Mouse (Mus musculus) hindbrain, embryonic 14.5 days (tissue): ENCODE results near the gene Rnf41. TPM values are rescaled to one million over a fixed set of nuclear protein-coding genes. Genes with fewer than 3 reads are reported as not detected.

ENCODE experiments used
- ATAC-seq: fragments of 200-750 bp; cut with Nextera tagmentation; 2 replicates; pipeline ENCODE4 v1.8.0; 2017; ENCODE audit warnings: moderate number of reproducible peaks, mild to moderate bottlenecking, moderate TSS enrichment, moderate library complexity; ENCODE audit not compliant: low FRiP score
- DNase-seq: peaks from one replicate; pipeline ENCODE4 v3.0.0-alpha.2; 2015; ENCODE audit warnings: low spot score
- H3K27ac ChIP-seq: fragments of 300-500 bp; sonication (generic); 2 replicates; pipeline ENCODE4 v1.5.1; 2014; ENCODE audit warnings: mild to moderate bottlenecking, moderate library complexity
- H3K27me3 ChIP-seq: fragments of 300-500 bp; sonication (generic); 2 replicates; pipeline ENCODE4 v1.6.1; 2014; ENCODE audit warnings: mild to moderate bottlenecking, low read length, mixed read lengths; ENCODE audit not compliant: control insufficient read depth, insufficient read depth
- H3K36me3 ChIP-seq: fragments of 300-500 bp; sonication (generic); replicated peaks from 2 replicates; pipeline ENCODE4 v1.6.1; 2014; ENCODE audit not compliant: control insufficient read depth, insufficient read depth
- H3K4me1 ChIP-seq: fragments of 300-500 bp; sonication (generic); replicated peaks from 2 replicates; pipeline ENCODE4 v1.6.1; 2014; ENCODE audit warnings: antibody characterized with exemption, low read length, mixed read lengths; ENCODE audit not compliant: control insufficient read depth, insufficient read depth
- H3K4me2 ChIP-seq: fragments of 300-500 bp; sonication (generic); replicated peaks from 2 replicates; pipeline ENCODE4 v1.6.1; 2014; ENCODE audit warnings: mild to moderate bottlenecking, moderate library complexity
- H3K4me3 ChIP-seq: fragments of 300-500 bp; sonication (generic); replicated peaks from 2 replicates; pipeline ENCODE4 v1.5.1; 2014; ENCODE audit warnings: mild to moderate bottlenecking, low read length
- H3K9ac ChIP-seq: fragments of 300-500 bp; sonication (generic); 2 replicates; pipeline ENCODE4 v1.6.1; 2014
- H3K9me3 ChIP-seq: fragments of 300-500 bp; sonication (generic); 2 replicates; pipeline ENCODE4 v1.6.1; 2016; ENCODE audit warnings: low read length; ENCODE audit not compliant: control insufficient read depth
- WGBS: fragments of 180-500 bp; shearing (Covaris S2); extraction: QIAGEN DNeasy Blood & Tissue Kit; methylation state at CpG from one replicate; pipeline ENCODE4 v1.1.7; 2014; 5-methylcytosine and 5-hydroxymethylcytosine counted together
- microRNA-seq: library from miRNA; unstranded; fragments of <30 nt; microRNA quantifications from one replicate; pipeline ENCODE4, GENCODE M21; 2016
- polyA plus RNA-seq: library from polyadenylated mRNA; unstranded; fragments of >200 nt; fragmentation: Nextera tagmentation; extraction: Ambion mirVana; gene quantifications from 2 replicates; pipeline ENCODE4 v1.2.1, GENCODE M21; 2014

The Rnf41 gene
- polyA plus RNA-seq, 1 experiment from 2014 or later = 70.9 TPM

GRCm38 (mm10) chr10:128486370-128486769 is 74.9 kb downstream of the Rnf41 start:
- Histone ChIP-seq H3K27me3 (no peaks in the 10 kb centered on the region), H3K27ac (no peak overlapping the region), H3K4me3 (no peak overlapping the region), H3K36me3 (peaks cover 100% of the 10 kb centered on the region), H3K9ac (no peak overlapping the region), H3K4me1 (peaks cover 9% of the 10 kb centered on the region), H3K9me3 (no peaks in the 10 kb centered on the region), H3K4me2 (no peak overlapping the region)
- ATAC-seq = no peak
- no peak for DNase-seq
- 93% methylated on average over 7 of the region's 7 CpGs for WGBS

- H3K27ac ChIP-seq = no peak overlapping the region
- H3K36me3 ChIP-seq = peaks cover 93% of the 10 kb centered on the region
- H3K4me2 ChIP-seq = no peak overlapping the region
- H3K4me1 ChIP-seq = peaks cover 22% of the 10 kb centered on the region
- WGBS = 90% methylated on average over 22 of the region's 22 CpGs
- no peak for DNase-seq
- H3K9me3 ChIP-seq = no peaks in the 10 kb centered on the region
- no peaks in the 10 kb centered on the region for H3K27me3 ChIP-seq
- no peak overlapping the region for H3K9ac ChIP-seq
- ATAC-seq = no peak
- H3K4me3 ChIP-seq = no peak overlapping the region
These were observed 76.6 kb downstream of the Rnf41 start for GRCm38 (mm10) chr10:128487861-128488712.

GRCm38 (mm10) chr10:128488776-128489175 is 77.3 kb downstream of the Rnf41 start:
- Histone ChIP-seq H3K4me2 (no peak overlapping the region), H3K27me3 (no peaks in the 10 kb centered on the region), H3K4me3 (no peak overlapping the region), H3K4me1 (peaks cover 22% of the 10 kb centered on the region), H3K27ac (no peak overlapping the region), H3K9ac (no peak overlapping the region), H3K36me3 (peaks cover 86% of the 10 kb centered on the region), H3K9me3 (no peaks in the 10 kb centered on the region)
- 80% methylated on average over 4 of the region's 4 CpGs for WGBS
- ATAC-seq (no peak), DNase-seq (no peak)

GRCm38 (mm10) chr10:128489380-128489779 is 77.9 kb downstream of the Rnf41 start:
- ATAC-seq (no peak), DNase-seq (no peak)
- H3K27me3 ChIP-seq = no peaks in the 10 kb centered on the region
- H3K4me1 ChIP-seq = peaks cover 23% of the 10 kb centered on the region
- no peak overlapping the region for H3K9ac ChIP-seq
- no peak overlapping the region for H3K4me2 ChIP-seq
- 60% methylated on average over 5 of the region's 5 CpGs for WGBS
- H3K27ac ChIP-seq = no peak overlapping the region
- H3K36me3 ChIP-seq = peaks cover 80% of the 10 kb centered on the region
- no peak overlapping the region for H3K4me3 ChIP-seq
- H3K9me3 ChIP-seq = no peaks in the 10 kb centered on the region

DNA sequence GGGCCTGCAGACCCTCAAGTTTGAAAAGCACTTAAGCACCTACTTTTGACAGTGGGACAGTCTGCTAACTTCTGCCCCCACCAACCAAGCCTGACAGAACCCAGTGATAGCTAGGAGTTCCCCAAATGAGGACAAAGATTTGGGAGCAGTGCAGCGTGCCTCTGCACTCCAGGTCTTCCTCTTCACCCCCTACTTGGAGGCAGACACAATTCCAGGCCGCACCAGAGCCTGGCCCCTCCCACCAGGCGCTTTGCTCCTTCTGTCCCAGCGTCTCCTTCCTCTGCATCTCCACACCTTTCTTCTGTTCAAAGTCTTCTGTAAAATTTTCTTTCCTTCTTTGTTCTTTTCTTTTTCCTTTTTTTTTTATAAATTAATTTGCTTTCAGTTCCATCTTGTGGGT is 78.3 kb downstream of the Rnf41 start:
- WGBS = 71% methylated on average over 4 of the region's 4 CpGs
- Histone ChIP-seq H3K27ac (no peak overlapping the region), H3K27me3 (no peaks in the 10 kb centered on the region), H3K36me3 (peaks cover 76% of the 10 kb centered on the region), H3K4me2 (no peak overlapping the region), H3K9ac (no peak overlapping the region), H3K4me3 (no peak overlapping the region), H3K9me3 (no peaks in the 10 kb centered on the region), H3K4me1 (peaks cover 27% of the 10 kb centered on the region)
- no peak for DNase-seq
- no peak for ATAC-seq

DNA sequence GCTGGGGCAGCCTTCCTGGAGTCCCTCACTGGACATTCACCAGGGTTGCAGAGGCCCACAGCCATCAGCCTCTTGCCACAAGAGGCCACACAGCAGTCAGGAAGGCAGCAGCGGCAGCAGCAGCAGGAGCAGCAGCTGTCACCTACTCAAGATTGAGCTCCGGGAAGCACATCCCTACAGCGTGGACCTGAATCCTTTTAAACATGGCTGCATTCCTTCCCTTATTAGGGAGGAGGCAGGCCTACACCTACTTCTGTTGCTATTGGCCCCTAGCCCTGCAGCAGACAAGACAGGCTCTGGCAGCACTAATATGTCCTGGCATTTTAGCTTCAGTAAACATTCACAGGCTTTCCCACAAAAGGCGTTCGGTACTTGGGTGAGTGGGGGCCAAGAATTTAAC is 78.8 kb downstream of the Rnf41 start:
- H3K4me1 ChIP-seq = peaks cover 31% of the 10 kb centered on the region
- H3K9ac ChIP-seq = no peak overlapping the region
- DNase-seq = no peak
- no peaks in the 10 kb centered on the region for H3K27me3 ChIP-seq
- no peak overlapping the region for H3K27ac ChIP-seq
- ATAC-seq = no peak
- peaks cover 72% of the 10 kb centered on the region for H3K36me3 ChIP-seq
- H3K4me3 ChIP-seq = no peak overlapping the region
- H3K9me3 ChIP-seq = no peaks in the 10 kb centered on the region
- H3K4me2 ChIP-seq = no peak overlapping the region; the same call in 1 of the 2 replicates
- 73% methylated on average over 5 of the region's 5 CpGs for WGBS

DNA sequence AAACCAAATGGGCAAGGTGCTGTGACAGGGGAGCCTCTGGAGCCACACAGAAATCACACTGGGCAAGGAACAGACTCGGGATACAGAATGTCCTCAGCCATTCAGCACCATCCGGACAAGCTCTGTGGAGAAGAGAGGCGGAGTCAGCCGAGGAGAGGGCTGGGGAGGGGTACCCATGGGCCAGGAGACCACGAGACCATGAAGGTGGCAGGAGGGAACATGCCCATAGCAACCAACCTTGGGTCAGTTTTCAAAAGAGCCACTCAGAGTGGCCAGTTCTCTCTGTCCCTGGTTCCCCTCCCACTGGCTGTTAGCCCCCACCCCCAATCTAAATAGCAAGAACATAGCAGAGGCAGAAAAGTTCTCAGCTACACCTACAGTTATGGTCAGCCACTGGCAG is 79.5 kb downstream of the Rnf41 start:
- Histone ChIP-seq H3K4me1 (peaks cover 31% of the 10 kb centered on the region), H3K9ac (0 out of 2 replicates have a peak overlapping the region, but pooled peaks have one; percentile 92), H3K36me3 (peaks cover 65% of the 10 kb centered on the region), H3K27ac (no peak overlapping the region; the same call in 1 of the 2 replicates), H3K27me3 (no peaks in the 10 kb centered on the region), H3K9me3 (no peaks in the 10 kb centered on the region), H3K4me3 (peak overlapping the region; percentile 69), H3K4me2 (peak overlapping the region; percentile 95)
- ATAC-seq (no peak), DNase-seq (no peak)
- 55% methylated on average over 5 of the region's 5 CpGs for WGBS

Small RNAs within 50 kb of the gene (microRNA-seq; reads per million reads assigned to microRNA genes)
- gene Gm25361 = not detected
- not detected for gene Gm26308
- not detected for gene Mir6914
- 0.81 reads per million for gene Mir6915
- 0.48 reads per million for gene Mir8105

Other genes with a start within 250 kb of the Rnf41 start
- 7.7 and 8.2 TPM in 2 replicates for gene Rbms2, start 231.4 kb upstream of the Rnf41 start, polyA plus RNA-seq
- gene Gls2, start 217.2 kb upstream of the Rnf41 start, polyA plus RNA-seq = 1.7 and 1.9 TPM in 2 replicates
- 22.4 and 23.2 TPM in 2 replicates for gene Spryd4, start 199.8 kb upstream of the Rnf41 start, polyA plus RNA-seq
- gene Mip, start 185.8 kb upstream of the Rnf41 start, polyA plus RNA-seq = 0.21 TPM in 1 of 2 replicates, not detected in the other
- gene Timeless, start 179.6 kb upstream of the Rnf41 start, polyA plus RNA-seq = 15.4 and 16.7 TPM in 2 replicates
- 0.19 TPM in 1 of 2 replicates, not detected in the other for gene Apon, start 157.6 kb upstream of the Rnf41 start, polyA plus RNA-seq
- gene Apof, start 143.0 kb upstream of the Rnf41 start, polyA plus RNA-seq = not detected in 2 replicates
- 20.4 and 20.5 TPM in 2 replicates for gene Stat2, start 141.1 kb upstream of the Rnf41 start, polyA plus RNA-seq
- gene Il23a, start 112.9 kb upstream of the Rnf41 start, polyA plus RNA-seq = 0.25 and 0.28 TPM in 2 replicates
- 17.7 and 19.2 TPM in 2 replicates for gene Pan2, start 108.3 kb upstream of the Rnf41 start, polyA plus RNA-seq
- gene Cnpy2, start 89.2 kb upstream of the Rnf41 start, polyA plus RNA-seq = 187 and 215 TPM in 2 replicates
- gene Cs, start 73.9 kb upstream of the Rnf41 start, polyA plus RNA-seq = 271 and 304 TPM in 2 replicates
- 50.8 and 54.2 TPM in 2 replicates for gene Coq10a, start 42.7 kb upstream of the Rnf41 start, polyA plus RNA-seq
- 13.0 and 15.4 TPM in 2 replicates for gene Ankrd52, start 34.5 kb upstream of the Rnf41 start, polyA plus RNA-seq
- gene Slc39a5, start 10.4 kb upstream of the Rnf41 start, polyA plus RNA-seq = 0.22 TPM in 1 of 2 replicates, not detected in the other
- 134 and 140 TPM in 2 replicates for gene Nabp2, start 165 bp upstream of the Rnf41 start, polyA plus RNA-seq
- gene Smarcc2, start 47.6 kb downstream of the Rnf41 start, polyA plus RNA-seq = 184 and 191 TPM in 2 replicates
- gene Myl6, start 82.5 kb downstream of the Rnf41 start, polyA plus RNA-seq = 825 and 884 TPM in 2 replicates
- 5.8 and 6.1 TPM in 2 replicates for gene Myl6b, start 87.0 kb downstream of the Rnf41 start, polyA plus RNA-seq
- 13.7 and 14.5 TPM in 2 replicates for gene Esyt1, start 114.2 kb downstream of the Rnf41 start, polyA plus RNA-seq
- gene Zc3h10, start 136.1 kb downstream of the Rnf41 start, polyA plus RNA-seq = 14.5 and 16.3 TPM in 2 replicates
- 2,254 and 2,846 TPM in 2 replicates for gene Rpl41, start 137.6 kb downstream of the Rnf41 start, polyA plus RNA-seq
- 129 and 149 TPM in 2 replicates for gene Pa2g4, start 154.3 kb downstream of the Rnf41 start, polyA plus RNA-seq
- gene Erbb3, start 178.0 kb downstream of the Rnf41 start, polyA plus RNA-seq = 1.5 and 1.8 TPM in 2 replicates
- gene Rps26, start 215.1 kb downstream of the Rnf41 start, polyA plus RNA-seq = 450 and 573 TPM in 2 replicates
- gene Ikzf4, start 234.3 kb downstream of the Rnf41 start, polyA plus RNA-seq = 17.2 and 18.1 TPM in 2 replicates